Mouse (Mus musculus): ENCODE measurements around the gene Sntg2. TPM values are rescaled to one million over a fixed set of nuclear protein-coding genes. Genes with fewer than 3 reads are reported as not detected.

Sntg2 gene
- not detected in 3 replicates for total RNA-seq (2017)

- no peak for ATAC-seq (replicated peaks; ENCODE audit: insufficient number of reproducible peaks, low FRiP score, low TSS enrichment, poor library complexity, severe bottlenecking)
These were observed at the start of gene Sntg2 for GRCm38 (mm10) chr12:30372933-30373501. Gene Sntg2, minus strand, starts transcription at chr12:30373375.

- no peak for ATAC-seq (replicated peaks; ENCODE audit: insufficient number of reproducible peaks, low FRiP score, low TSS enrichment, poor library complexity, severe bottlenecking)
These were observed 43.4 kb upstream of the Sntg2 start for GRCm38 (mm10) chr12:30416547-30416946.

- ATAC-seq (replicated peaks; ENCODE audit: insufficient number of reproducible peaks, low FRiP score, low TSS enrichment, poor library complexity, severe bottlenecking): no peak
These were observed 42.8 kb upstream of the Sntg2 start for GRCm38 (mm10) chr12:30415981-30416380.

GRCm38 (mm10) chr12:30402651-30403050, 29.5 kb upstream of the Sntg2 start:
- no peak for ATAC-seq (replicated peaks; ENCODE audit: insufficient number of reproducible peaks, low FRiP score, low TSS enrichment, poor library complexity, severe bottlenecking)

DNA sequence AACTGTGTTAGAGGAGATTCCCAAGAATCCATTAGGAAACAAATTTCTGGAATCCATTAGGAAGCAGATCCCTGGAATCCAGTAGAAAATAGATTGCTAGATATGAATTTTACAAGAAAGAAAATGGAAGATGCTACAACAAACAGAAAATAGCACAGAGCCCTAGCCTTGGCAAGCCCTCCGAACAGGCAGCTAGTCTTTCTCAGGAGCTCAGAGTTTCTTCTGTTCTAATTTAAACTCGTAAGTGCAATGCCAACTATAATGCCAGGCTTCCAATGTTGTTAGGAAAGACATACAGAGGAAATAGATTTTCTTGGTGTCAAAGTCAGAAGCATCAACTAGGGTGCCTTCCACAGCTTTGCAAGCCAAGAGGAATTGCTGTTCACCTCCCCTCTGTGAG, 27.4 kb upstream of the Sntg2 start:
- no peak for ATAC-seq (replicated peaks; ENCODE audit: insufficient number of reproducible peaks, low FRiP score, low TSS enrichment, poor library complexity, severe bottlenecking)

- no peak for ATAC-seq (replicated peaks; ENCODE audit: insufficient number of reproducible peaks, low FRiP score, low TSS enrichment, poor library complexity, severe bottlenecking)
These were observed 26.9 kb upstream of the Sntg2 start for GRCm38 (mm10) chr12:30400114-30400513.

- ATAC-seq (replicated peaks; ENCODE audit: insufficient number of reproducible peaks, low FRiP score, low TSS enrichment, poor library complexity, severe bottlenecking): no peak
These were observed 882 bp downstream of the Sntg2 start for GRCm38 (mm10) chr12:30372293-30372692.

GRCm38 (mm10) chr12:30369786-30370185, 3.4 kb downstream of the Sntg2 start:
- no peak for ATAC-seq (replicated peaks; ENCODE audit: insufficient number of reproducible peaks, low FRiP score, low TSS enrichment, poor library complexity, severe bottlenecking)

DNA sequence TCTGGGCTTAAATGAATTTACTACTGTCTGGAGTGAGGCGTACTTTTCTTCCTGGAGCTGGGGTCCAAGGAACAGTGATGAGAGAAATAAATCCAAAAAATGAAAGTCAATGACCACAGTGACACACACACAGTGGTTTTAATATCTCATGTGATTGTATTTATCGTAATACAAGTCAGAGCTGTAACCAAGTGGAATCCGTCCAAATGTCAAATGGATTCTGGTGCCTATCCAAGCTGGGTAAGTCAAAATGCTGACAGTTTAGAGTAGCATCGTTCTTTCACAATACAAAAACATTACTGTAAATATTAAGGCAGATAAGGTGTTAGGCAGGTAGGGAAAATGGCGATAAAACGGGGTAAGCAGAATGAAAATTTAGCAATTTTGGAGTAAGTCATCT, 4.0 kb downstream of the Sntg2 start:
- ATAC-seq (replicated peaks; ENCODE audit: insufficient number of reproducible peaks, low FRiP score, low TSS enrichment, poor library complexity, severe bottlenecking): no peak

DNA sequence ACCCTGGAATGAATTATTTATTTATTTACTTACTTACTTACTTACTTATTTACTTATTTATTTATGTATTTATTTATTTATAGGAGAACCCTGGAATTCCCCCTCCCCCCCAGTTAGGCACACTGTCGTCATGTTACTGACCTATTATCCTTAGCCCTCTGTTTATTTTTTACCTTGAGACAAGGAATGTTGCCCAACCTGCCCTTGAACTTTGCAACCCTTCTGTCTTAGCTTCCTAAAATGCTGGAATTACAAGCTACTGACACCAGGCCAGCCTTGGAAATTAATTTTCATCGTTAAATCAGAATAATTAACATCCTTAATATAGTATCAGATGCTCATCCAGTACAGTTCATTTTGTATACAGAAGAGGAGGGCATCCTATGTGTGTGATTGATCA, 10.9 kb downstream of the Sntg2 start:
- no peak for ATAC-seq (replicated peaks; ENCODE audit: insufficient number of reproducible peaks, low FRiP score, low TSS enrichment, poor library complexity, severe bottlenecking)

DNA sequence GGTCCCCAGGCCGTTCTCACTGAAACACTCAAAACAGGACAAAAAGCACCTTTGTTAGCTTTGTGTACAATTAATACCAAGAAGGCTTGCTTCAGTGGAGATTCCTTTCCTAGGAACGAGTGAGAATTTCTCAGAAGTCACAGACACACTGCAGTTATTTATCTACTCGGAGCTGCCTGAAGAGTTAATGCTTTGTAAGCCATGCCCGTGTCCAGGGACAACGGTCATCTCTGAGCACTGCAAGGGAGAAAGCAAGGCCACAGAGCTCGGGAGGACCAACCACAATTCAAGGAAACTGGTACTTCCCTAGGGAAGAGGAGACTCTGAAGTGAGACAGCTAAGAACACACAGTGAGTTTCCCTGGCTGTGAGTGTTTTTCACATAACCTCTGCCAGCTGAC, 15.5 kb downstream of the Sntg2 start:
- no peak for ATAC-seq (replicated peaks; ENCODE audit: insufficient number of reproducible peaks, low FRiP score, low TSS enrichment, poor library complexity, severe bottlenecking)

- no peak for ATAC-seq (replicated peaks; ENCODE audit: insufficient number of reproducible peaks, low FRiP score, low TSS enrichment, poor library complexity, severe bottlenecking)
These were observed 20.8 kb downstream of the Sntg2 start for GRCm38 (mm10) chr12:30352393-30352792.

DNA sequence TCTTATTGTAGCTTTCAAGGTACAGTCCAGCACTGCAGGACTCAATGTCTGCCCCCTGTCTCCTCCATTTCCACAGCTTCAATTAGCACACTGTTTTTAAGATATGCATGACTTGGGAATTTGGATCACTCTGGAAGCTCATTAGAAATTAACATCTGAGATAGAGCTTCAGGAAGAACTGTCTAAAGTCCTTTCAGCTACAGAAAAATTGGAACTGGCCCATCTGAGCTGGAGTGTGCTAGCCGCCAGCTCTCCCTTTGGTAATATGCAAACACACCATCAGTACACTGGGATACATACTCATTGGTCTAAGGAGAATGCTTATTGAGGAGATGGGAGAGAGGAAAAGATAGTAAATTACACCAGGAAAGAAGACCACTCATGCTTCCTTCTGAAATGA, 25.1 kb downstream of the Sntg2 start:
- ATAC-seq (replicated peaks; ENCODE audit: insufficient number of reproducible peaks, low FRiP score, low TSS enrichment, poor library complexity, severe bottlenecking): no peak

DNA sequence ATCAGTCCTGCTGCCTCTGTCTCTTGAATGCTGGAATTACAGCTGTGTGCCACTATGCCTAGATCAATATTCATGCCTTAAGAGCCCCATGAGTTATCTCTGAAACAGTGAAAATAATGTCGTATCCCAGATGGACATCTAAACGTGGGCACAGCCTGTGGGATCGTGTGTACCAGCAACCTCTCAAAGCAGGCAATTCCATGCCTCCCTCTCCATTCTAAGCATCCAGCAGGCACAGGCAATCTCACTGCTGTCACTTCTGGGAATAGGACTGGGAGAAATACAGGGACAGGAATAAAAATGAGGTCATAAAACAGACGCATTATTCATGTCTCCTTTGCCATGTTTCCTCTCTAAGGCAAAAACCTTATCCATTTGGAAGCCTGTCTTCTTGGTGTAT, 25.9 kb downstream of the Sntg2 start:
- no peak for ATAC-seq (replicated peaks; ENCODE audit: insufficient number of reproducible peaks, low FRiP score, low TSS enrichment, poor library complexity, severe bottlenecking)

- ATAC-seq (replicated peaks; ENCODE audit: insufficient number of reproducible peaks, low FRiP score, low TSS enrichment, poor library complexity, severe bottlenecking): no peak
These were observed 28.4 kb downstream of the Sntg2 start for GRCm38 (mm10) chr12:30344806-30345205.

DNA sequence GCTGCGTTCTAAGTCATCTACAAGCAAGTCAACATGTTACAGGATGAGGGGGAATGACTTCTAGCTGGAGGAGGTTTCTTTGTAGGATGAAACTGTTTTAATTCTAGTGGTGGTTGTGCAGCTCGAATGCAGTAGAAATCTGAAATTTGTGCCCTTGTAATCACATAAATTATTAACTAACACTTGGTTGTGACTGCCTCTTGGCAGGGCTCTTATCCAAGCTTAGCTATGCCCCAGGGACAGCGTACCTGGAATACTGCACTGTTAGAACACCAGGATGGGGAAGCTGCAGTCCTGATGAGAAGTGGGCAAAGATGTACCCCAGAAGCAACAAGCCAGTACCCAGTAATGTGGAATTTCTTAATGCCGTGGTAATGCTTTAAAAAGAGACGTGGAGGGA, 36.9 kb downstream of the Sntg2 start:
- no peak for ATAC-seq (replicated peaks; ENCODE audit: insufficient number of reproducible peaks, low FRiP score, low TSS enrichment, poor library complexity, severe bottlenecking)

DNA sequence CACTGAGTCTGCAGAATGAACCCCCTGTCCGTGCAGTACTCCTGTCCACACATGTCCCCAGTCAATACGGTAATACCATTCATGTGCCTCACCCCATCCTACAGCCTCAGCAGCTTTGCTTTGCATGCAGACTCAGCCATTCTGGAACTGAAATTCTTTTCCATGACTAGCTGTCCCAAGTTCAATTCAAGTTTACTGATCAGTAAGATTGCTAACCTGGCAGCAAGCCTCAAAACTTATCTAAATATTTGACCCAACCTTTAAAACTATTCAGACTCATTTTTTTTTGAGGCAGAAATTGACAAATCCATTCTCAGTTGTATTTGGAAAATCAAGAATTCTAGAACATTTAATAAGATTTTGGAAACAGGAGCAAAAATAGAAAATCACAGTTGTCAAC, 38.7 kb downstream of the Sntg2 start:
- ATAC-seq (replicated peaks; ENCODE audit: insufficient number of reproducible peaks, low FRiP score, low TSS enrichment, poor library complexity, severe bottlenecking): no peak

DNA sequence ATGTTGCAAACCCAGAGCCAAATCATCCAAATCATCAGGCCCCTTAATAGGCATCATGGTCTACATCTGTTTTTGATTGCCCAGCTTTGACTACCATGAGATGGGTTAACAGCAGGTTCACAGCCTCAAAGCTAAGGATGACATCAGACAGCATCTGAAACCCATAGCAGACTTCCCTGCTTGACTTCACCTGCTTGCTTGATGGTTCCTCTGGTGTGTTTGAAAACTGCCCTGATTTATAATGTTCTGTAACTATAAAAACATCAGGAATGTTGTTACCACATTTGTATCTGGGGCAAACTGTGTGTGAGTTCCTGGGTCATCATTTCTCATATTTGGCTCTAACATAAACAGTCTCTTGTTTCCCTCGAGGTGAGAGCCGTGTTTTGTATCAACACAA, 55.2 kb downstream of the Sntg2 start:
- ATAC-seq (replicated peaks; ENCODE audit: insufficient number of reproducible peaks, low FRiP score, low TSS enrichment, poor library complexity, severe bottlenecking): no peak

DNA sequence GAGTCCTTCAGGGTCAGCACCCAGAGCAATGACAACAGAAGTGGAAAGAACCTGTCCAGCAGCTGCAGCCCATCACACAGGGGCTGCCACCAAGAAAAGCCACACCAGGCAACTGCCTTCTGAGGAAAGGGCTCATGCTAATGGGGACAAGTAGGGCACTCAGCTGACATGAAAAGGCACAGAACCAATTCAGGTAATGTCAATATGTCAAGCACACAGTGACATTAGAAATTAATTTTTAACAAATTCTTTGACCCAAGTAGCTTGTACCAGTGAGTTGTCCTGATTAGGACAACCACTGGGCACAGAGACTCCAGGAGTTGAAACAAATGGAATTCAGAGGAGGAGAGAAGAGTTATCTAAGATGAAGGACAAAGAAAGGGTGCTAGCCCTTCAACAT, 60.2 kb downstream of the Sntg2 start:
- ATAC-seq (replicated peaks; ENCODE audit: insufficient number of reproducible peaks, low FRiP score, low TSS enrichment, poor library complexity, severe bottlenecking): no peak

GRCm38 (mm10) chr12:30308197-30308939, 64.8 kb downstream of the Sntg2 start:
- no peak for ATAC-seq (replicated peaks; ENCODE audit: insufficient number of reproducible peaks, low FRiP score, low TSS enrichment, poor library complexity, severe bottlenecking)

Measured in monocyte, adult 5-6 weeks (primary cell).